Mouse (Mus musculus) adrenal gland, postnatal 4 days (tissue): ENCODE measurements around the gene Rnf216. TPM values are rescaled to one million over a fixed set of nuclear protein-coding genes. Genes with fewer than 3 reads are reported as not detected.

Experiments
- DNase-seq, 2 experiments: peaks; one replicate each; pipeline ENCODE4 v3.0.0; 2021 to 2022; ENCODE audit warnings: low spot score in 2 of 2, mixed read lengths in 2 of 2
- total RNA-seq, 2 experiments: library from RNA; stranded (reverse); gene quantifications; 2 replicates each; pipeline ENCODE4 v1.2.3; 2021

Rnf216 gene
- total RNA-seq, 2 experiments from 2014 or later = 59.9 to 60.5 TPM

DNA sequence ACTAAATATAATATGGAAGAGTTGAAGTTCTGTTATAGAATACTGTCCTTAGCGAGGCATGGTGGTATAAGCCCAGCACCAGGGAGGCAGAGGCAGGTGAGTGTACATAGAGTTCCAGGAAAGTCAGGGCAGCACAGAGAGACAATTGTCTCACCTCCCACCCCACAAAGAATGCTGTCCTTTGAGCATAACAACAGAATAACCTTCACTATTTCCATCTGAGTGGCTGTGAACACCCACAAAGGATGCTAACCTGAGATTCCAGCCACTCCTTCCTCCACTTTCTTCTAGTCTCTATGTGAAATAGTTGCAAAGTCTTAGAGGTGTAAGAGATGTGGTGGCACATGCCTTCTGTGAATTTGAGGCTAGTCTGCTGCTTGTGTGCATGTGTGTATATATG is 89.8 kb downstream of the Rnf216 start:
- DNase-seq = no peak

- no peak for DNase-seq
Observed at GRCm38 (mm10) chr5:143017401-143017800, 95.4 kb downstream of the Rnf216 start.

DNA sequence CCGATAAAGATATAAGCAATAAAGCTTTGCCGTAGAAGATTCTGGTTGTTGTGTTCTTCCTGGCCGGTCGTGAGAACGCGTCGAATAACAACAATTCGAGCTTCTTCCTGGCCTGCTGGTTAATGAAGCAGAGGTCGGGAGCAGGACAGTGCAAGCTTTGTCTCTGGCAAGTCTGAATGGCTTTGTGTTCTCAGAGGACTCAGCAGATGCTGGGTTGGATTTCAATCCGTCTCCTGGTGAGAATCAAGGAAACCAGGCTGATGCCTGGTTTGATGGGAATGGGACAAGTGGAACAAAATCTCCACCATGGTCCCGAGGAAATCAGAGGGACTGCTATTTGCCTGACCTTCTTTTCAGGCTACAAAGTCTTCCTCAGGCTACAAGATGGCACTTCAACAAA is 103.4 kb downstream of the Rnf216 start:
- no peak for DNase-seq

GRCm38 (mm10) chr5:143000654-143001500 is 111.9 kb downstream of the Rnf216 start:
- DNase-seq = no peak

DNA sequence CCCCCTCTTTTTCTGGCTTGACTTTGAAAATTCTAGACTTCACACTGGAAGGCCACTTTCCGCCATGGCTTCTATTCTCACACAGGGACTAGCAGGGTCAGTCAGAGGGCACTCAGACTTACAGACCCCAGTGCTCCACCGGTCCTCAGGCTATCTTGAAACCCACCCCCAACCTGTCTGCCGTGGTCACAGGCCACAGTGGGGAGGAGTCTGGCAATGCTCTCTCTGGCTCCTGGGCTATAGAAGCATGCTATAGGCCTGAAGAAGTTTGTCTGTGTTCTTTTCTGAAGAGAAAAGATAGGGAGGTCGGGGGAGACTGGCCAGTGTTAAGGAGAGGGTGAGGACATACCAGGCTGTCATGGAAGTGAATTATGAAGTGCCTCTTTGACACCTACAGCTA is 112.7 kb downstream of the Rnf216 start:
- no peak for DNase-seq

GRCm38 (mm10) chr5:142998171-142998570 is 114.6 kb downstream of the Rnf216 start:
- DNase-seq = no peak

DNA sequence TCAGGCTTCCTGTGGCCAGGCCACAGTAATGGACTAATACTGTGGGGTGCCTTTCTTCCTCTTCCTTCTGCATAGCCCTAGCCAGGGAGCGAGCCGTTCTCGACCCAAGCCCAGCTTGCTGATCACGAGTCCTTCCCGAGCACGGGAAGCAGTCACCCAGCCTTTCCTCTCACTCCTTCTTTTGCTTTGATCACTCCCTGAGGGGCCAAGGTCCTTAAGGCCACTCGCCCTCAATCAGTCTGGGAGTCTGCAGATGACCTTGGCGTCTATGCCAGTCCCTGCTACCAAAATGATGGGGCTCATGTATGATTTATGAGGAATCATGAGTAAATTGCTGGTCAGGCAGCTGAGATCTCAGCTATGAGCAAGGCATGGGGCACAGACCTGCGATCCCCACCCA is 115.3 kb downstream of the Rnf216 start:
- DNase-seq = no peak

- DNase-seq = no peak
Observed at GRCm38 (mm10) chr5:142994746-142995145, 118.0 kb downstream of the Rnf216 start.

DNA sequence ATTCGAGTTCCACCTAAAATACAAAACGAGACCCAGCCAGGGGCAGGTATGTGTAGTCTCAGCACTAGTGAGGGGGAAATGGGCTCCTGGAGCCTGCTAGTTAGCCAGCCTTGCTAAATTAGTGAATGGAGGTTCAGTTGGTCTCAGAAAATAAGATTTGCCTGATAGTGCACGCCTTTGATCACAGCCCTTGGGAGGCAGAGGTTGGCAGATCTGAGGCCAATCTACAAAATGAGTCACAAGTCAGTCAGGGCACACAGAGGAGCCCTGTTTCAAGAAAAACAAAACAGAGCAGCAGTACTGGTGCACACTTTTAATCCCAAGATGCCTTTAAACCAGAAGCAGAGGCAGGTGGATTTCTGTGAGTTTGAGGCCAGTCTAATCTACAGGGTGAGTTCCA is 123.6 kb downstream of the Rnf216 start:
- no peak for DNase-seq

GRCm38 (mm10) chr5:142988520-142988919 is 124.3 kb downstream of the Rnf216 start:
- DNase-seq = no peak

- no peak for DNase-seq
Observed at GRCm38 (mm10) chr5:142984271-142984670, 128.5 kb downstream of the Rnf216 start.

- no peak for DNase-seq
Observed at GRCm38 (mm10) chr5:142983174-142983573, 129.6 kb downstream of the Rnf216 start.

- no peak for DNase-seq
Observed at GRCm38 (mm10) chr5:142982046-142982801, 130.6 kb downstream of the Rnf216 start.

DNA sequence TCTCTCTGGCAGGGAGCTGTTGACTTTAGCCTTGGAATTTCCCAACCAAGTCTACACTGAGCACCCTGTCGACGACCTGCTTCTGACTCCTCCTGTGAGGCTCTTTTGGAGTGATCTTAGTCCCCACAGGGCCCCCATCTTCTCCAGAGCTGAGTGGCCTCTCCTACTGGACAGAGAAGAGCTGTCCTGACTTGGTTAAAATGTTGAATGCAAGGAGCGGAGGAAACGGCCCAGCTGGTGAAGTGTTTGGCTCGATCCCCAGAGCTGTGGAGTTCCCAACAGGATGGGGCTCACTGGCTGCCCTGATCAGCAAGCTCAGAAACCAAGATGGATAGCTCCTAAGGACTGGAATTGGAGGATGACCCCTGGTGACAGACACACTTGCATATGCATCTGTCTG is 136.3 kb downstream of the Rnf216 start:
- DNase-seq = no peak

- DNase-seq = no peak
Observed at GRCm38 (mm10) chr5:142974598-142975121, 138.1 kb downstream of the Rnf216 start.

- DNase-seq = no peak
Observed at GRCm38 (mm10) chr5:142973971-142974370, 138.8 kb downstream of the Rnf216 start.

- no peak for DNase-seq
Observed at GRCm38 (mm10) chr5:142968411-142968810, 144.4 kb downstream of the Rnf216 start.

- no peak for DNase-seq
Observed at GRCm38 (mm10) chr5:142964650-142965049, 148.1 kb downstream of the Rnf216 start.

- no peak for DNase-seq
Observed at GRCm38 (mm10) chr5:142963705-142964494, 148.9 kb downstream of the Rnf216 start.

DNA sequence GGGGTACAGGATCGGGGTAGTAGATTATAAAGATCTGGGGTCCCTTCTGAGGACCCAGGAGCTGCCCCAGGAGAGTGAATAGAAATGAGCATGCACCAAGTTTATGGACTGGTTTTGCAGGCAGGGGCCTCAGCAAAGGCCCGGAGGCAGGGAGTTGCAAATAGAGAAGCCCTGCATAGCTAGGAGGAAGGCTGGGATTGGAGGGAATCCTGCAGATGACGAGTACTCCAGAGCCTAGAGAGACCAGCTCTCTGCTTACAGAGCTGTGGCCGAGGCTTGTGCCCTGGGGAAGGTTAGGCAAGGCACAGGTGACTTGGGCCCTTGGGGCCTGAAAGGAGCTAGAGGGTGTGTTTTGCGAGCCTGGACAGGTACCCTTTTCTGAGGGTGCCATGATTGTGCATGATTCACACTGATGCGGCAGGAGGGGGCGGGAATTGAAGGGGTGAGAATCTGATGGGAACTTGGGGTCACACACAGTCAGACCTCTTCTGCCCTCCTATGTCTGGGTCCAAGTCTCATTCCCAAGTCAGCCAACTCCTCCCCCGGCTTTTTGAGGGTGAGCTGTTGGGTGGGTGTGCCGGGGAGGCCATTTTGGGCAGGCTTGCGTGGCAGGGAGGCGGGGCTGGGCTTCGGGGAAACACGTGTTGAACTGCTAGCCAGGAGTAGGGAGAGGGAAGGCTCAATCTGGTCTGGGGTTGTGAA is 149.6 kb downstream of the Rnf216 start:
- DNase-seq = no peak
